Mouse (Mus musculus) cerebellum, adult 2 months (tissue): ENCODE measurements around the gene D630045J12Rik.

Source experiments
- CTCF ChIP-seq: fragments of 200-500 bp; IDR thresholded peaks from 2 replicates; pipeline ENCODE4 v1.5.1; 2011; ENCODE audit warnings: low read depth, mild to moderate bottlenecking, control low read depth, low read length, moderate library complexity, borderline replicate concordance; ENCODE audit not compliant: insufficient read depth
- POLR2A ChIP-seq: fragments of 200-500 bp; IDR thresholded peaks from 2 replicates; pipeline ENCODE4 v1.6.1; 2011; ENCODE audit warnings: low read length, control low read depth, borderline replicate concordance; ENCODE audit not compliant: insufficient read depth

GRCm38 (mm10) chr6:38147301-38147700 is 106.5 kb downstream of the D630045J12Rik start:
- no peak for TF ChIP-seq POLR2A
- no peak for TF ChIP-seq CTCF
